Mouse (Mus musculus) small intestine, adult 10 weeks (tissue): Measurements from ENCODE around the gene Romo1. TPM values are rescaled to one million over a fixed set of nuclear protein-coding genes. Genes with fewer than 3 reads are reported as not detected.

Source experiments
- polyA plus RNA-seq: library from polyadenylated mRNA; stranded (reverse); fragments of 350-450 nt; fragmentation: Illumina TruSeq; extraction: RNeasy Lipid Tissue Mini Kit (QIAGEN cat#74804); gene quantifications from one replicate; pipeline ENCODE4 v1.2.3, GENCODE M21; 2014; ENCODE audit warnings: low replicate concordance

The Romo1 gene
- polyA plus RNA-seq = 1.3 TPM

DNA sequence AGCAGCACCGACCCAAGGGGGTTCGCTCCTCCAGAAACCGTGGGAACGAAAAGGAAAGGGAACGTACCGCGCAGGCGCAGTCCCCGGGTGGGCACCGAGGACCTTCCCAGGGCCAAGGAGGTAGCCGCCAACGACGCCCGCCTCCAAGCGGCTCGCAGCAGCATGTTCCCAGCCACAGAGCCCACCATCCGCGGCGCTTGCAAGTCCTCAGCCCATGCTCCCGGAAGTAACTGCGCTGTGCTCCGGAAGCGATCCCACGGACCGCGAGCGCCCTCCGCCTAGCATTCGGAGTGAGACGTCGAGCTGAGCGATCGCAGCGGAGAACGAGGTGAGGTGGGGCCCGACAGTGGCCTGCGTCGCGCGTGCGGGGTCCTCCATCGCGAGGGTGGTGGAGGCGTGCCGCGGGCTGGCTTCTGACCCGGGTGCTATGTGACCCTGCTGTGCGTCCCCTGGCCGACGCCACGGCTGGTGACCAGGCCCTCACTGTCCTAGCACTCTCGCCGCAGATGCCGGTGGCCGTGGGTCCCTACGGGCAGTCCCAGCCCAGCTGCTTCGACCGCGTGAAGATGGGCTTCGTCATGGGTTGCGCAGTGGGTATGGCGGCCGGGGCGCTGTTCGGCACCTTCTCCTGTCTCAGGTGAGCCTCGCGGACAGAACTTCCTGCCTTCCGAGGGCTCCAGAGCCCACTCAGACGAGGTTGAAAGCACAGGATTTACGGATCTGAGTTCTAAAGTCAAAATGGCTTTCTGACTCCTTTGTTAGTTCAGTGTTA, at the start of gene Romo1, which contains the start of gene Nfs1:
Gene Romo1, plus strand, starts transcription at position 87 of the 772 bp plus-strand sequence.
Gene Nfs1, minus strand, starts transcription at position 234 of the 772 bp plus-strand sequence.

DNA sequence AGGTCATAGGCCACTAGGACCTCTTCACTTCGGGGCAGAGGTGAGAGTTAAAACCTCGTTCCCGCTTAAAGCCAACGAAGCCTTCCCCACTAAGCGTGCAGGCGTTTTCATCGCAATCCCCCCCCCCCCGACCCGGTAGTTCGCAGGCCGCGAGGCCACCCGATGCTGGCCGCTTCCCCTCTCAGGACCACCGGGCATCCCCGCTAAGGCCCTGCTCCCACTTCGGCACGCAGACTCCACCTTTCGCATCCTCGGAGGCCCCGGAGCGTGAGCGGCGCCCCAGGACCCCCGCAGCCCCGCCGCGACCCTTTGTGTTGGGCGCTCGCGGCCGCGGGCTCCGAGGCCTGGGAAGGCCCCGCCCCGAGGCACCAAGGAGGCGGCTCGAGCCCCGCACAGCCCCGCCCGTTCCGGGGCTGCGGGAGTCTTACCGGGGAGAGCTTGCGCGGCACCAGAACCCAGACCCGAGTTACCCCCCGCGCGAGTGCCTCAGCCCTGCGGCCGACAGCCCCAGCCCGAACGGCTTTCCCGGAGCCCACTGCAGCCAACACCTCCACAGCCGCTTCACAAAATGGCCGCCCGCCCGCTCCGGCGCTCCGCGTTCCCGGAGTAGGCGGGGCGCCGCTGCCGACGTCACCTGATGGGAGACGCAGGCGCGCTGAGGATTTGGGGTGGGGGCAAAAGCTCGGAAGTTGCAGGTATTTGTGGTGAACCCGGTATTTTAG, 32.3 kb upstream of the Romo1 start, which contains the start of the genes Cpne1 and Rbm12:
Gene Cpne1, minus strand, starts transcription at position 608 of the 722 bp plus-strand sequence.
Gene Rbm12, minus strand, starts transcription at position 621 of the 722 bp plus-strand sequence.

DNA sequence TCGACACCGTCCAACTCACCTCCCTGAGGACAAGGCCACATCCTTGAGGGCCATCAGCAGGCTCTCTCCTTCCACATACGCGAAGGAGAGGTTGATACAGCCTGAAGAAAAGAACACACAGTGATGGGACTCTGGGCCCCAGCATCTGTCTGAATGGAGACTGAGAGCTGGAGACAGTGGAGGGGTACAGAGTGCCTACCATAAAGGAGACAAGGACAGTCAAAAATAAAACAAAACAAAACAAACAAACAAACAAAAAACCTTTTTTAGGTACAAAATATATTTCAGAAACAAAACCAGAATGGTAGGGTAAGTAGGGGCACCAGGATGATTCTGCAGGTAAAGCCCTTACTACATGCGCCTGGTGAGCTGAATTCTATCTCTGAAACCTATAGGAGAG, 16.8 kb upstream of the Romo1 start, which contains the start of gene Gm28036:
Gene Gm28036, minus strand, starts transcription at position 101 of the 400 bp plus-strand sequence.

DNA sequence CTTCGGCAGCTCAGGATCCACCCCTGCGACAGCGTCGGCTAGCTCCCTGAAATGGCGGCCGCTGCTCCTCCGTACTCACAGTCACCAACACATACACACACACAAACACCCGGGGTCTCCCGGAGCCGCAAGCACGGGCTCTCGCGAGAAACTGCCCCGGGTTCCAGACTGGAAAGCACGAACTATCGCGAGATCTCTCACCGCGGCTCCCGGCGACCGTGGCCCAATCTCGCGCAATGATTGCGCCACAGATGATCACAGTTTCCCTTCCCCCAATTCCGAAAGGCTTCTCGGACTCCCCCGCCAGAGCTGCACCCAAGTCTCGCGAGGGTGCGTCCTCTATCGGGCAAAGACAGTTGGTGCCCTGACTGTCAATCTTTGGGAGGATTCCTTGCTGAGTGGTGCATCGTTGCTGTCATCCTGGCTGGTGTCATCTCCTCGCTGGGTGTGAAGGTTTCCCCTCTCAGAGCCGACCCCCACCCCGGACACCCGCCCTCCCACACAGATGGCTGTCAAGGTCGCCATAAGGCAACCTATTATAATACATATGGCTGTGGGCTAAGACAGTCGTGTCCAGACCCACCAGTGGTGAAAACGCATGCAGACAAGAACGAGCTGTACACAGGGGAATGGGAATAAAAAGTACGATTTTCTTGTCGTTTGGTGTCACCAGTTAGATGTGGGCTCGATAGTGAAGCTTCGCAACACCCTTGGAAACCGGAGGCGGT, 36.4 kb downstream of the Romo1 start, which contains the start of gene Rbm39:
Gene Rbm39, minus strand, starts transcription at position 145 of the 728 bp plus-strand sequence.

Other genes with a start within 250 kb of the Romo1 start
- gene Uqcc1, start 213.7 kb upstream of the Romo1 start, polyA plus RNA-seq = 23.3 TPM
- gene Gm15557, start 203.3 kb upstream of the Romo1 start, polyA plus RNA-seq = not detected
- not detected for gene Gdf5, start 198.7 kb upstream of the Romo1 start, polyA plus RNA-seq
- 0.82 TPM for gene Cep250, start 187.6 kb upstream of the Romo1 start, polyA plus RNA-seq
- gene 6430550D23Rik, start 136.1 kb upstream of the Romo1 start, polyA plus RNA-seq = 2.9 TPM
- gene Ergic3, start 136.0 kb upstream of the Romo1 start, polyA plus RNA-seq = 5.4 TPM
- not detected for gene Fer1l4, start 91.1 kb upstream of the Romo1 start, polyA plus RNA-seq
- gene Spag4, start 78.9 kb upstream of the Romo1 start, polyA plus RNA-seq = not detected
- 35.0 TPM for gene Cpne1, start 32.1 kb upstream of the Romo1 start, polyA plus RNA-seq
- gene Rbm12, start 32.1 kb upstream of the Romo1 start, polyA plus RNA-seq = 13.5 TPM
- gene Gm28036, start 16.9 kb upstream of the Romo1 start, polyA plus RNA-seq = 7.4 TPM
- gene Nfs1, start 147 bp downstream of the Romo1 start, polyA plus RNA-seq = 64.2 TPM
- gene Rbm39, start 36.2 kb downstream of the Romo1 start, polyA plus RNA-seq = 688 TPM
- gene Phf20, start 52.4 kb downstream of the Romo1 start, polyA plus RNA-seq = 7.0 TPM
- gene Cnbd2, start 168.3 kb downstream of the Romo1 start, polyA plus RNA-seq = 0.85 TPM
- gene Scand1, start 168.7 kb downstream of the Romo1 start, polyA plus RNA-seq = not detected